Mouse (Mus musculus) left cerebral cortex, adult 2 months (tissue): ENCODE data around the gene Fbxw21. TPM values are rescaled to one million over a fixed set of nuclear protein-coding genes. Genes with fewer than 3 reads are reported as not detected.
"Not testable (repeated sequence)": the region's sequence is repeated elsewhere in the genome, so short reads cannot be mapped to it uniquely, and the experiment has no call there.

Experiments used
- DNase-seq, 2 experiments: peaks; one replicate each; pipeline ENCODE4 v3.0.0; 2021 to 2022; ENCODE audit warnings: low spot score in 2 of 2, mixed read lengths in 1 of 2; ENCODE audit errors: extremely low spot score in 1 of 2
- H3K27ac ChIP-seq: fragments of 200-600 bp; 2 replicates; pipeline ENCODE4 v1.8.1; 2022
- H3K4me3 ChIP-seq: fragments of 200-600 bp; 2 replicates; pipeline ENCODE4 v1.8.1; 2022
- CTCF ChIP-seq: fragments of 200-600 bp; IDR thresholded peaks from 2 replicates; pipeline ENCODE4 v1.8.1; 2022; ENCODE audit warnings: antibody characterized with exemption, mild to moderate bottlenecking, moderate library complexity
- intact Hi-C: fragments of 180-260 bp; cut with DNase I; formaldehyde crosslinking; loops from one replicate; pipeline ENCODE4 v1.15.1; 2025
- long read RNA-seq, 2 experiments: library from polyadenylated mRNA; stranded (forward); transcript quantifications; one replicate each; pipeline ENCODE4 v2.0.0; 2021; ENCODE audit warnings: borderline mapping rate in 2 of 2
- total RNA-seq, 2 experiments: library from RNA; stranded (reverse); gene quantifications; 2 replicates each; pipeline ENCODE4 v1.2.3; 2021

Gene Fbxw21
- total RNA-seq: not detected
- long read RNA-seq, experiment 1: 0 reads
- long read RNA-seq, experiment 2: 0 reads

DNA sequence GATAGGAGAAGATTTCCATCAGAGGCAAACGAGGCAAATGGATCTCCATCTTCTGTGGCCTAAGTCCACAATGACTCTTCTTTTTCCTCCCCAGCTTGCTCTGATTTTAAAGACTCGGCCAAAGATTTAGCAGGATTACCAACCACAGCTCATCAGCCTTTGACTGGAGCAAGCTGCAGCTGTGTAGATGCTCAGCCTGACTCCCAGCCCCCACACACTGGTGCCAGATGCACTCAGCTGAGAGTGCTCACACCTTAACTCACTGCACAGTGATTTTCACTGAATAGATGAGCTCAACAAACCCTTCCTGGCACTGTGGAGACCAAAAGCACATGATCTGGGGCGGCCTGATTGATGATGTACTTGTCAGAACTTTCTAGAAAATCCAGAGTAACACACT, at the start of gene Fbxw21:
TSS of gene Fbxw21 (minus strand) at position 101 of the 400 bp plus-strand sequence.
- intact Hi-C loops: no loop called here
- TF ChIP-seq CTCF: no peak
- DNase-seq: no peak

GRCm38 (mm10) chr9:109201347-109201746, 39.5 kb upstream of the Fbxw21 start:
- H3K27ac ChIP-seq, DNase-seq, intact Hi-C loops, H3K4me3 ChIP-seq: not testable (repeated sequence)

More for the DNA sequence above, at the start of gene Fbxw21:
- H3K27ac ChIP-seq: no peak within 1 kb of the TSS
- H3K4me3 ChIP-seq: no peak within 1 kb of the TSS

DNA sequence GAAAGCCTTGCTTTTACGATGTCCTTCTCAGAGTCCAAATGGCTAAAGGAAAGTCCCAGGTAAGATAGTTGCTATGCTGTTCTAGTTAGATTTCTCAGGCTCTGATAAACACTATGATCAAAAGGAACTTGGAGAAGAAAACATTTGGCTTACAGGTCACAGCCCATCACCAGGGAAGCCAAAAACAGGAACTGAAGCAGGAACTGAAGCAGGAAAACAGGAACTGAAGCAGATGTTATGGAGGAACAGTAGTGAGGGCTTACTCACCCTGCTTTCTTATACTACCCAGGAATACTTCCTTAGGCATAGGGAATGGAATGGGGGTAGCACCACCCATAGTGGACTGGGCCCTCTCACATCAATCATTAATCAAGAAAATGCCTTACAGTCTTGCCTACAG, 38.5 kb upstream of the Fbxw21 start:
- intact Hi-C loops: no loop called here
- no peak overlapping the region for H3K27ac ChIP-seq
- no peak overlapping the region for H3K4me3 ChIP-seq
- no peak for DNase-seq
- no peak for TF ChIP-seq CTCF

DNA sequence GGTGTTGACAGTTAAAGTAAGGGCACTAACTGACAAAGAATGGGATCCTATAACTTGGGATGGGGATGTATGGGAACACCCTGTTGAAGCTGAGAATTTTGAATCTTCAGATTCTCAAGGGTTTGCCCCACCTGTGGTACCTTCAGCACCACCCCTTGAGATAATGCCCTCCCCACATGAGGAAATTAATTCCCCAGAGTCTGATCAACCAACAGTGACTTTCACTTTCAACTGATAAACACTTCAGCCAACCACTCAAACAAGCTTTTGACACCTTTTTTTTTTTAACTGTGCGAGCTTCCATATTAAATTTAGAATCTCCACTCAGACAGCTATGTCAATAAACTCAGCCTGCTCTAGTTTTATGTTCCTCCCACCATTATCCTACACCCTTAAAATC, 37.5 kb upstream of the Fbxw21 start:
- no peak for DNase-seq
- TF ChIP-seq CTCF: no peak
- intact Hi-C loops: no loop called here

GRCm38 (mm10) chr9:109195875-109196274, 34.0 kb upstream of the Fbxw21 start, which contains the start of gene Fbxw13:
Fbxw13 (minus strand) TSS chr9:109195975.
- intact Hi-C loops, DNase-seq, H3K4me3 ChIP-seq, H3K27ac ChIP-seq: not testable (repeated sequence)

More for the DNA sequence above, 37.5 kb upstream of the Fbxw21 start:
- Histone ChIP-seq H3K27ac (no peak overlapping the region), H3K4me3 (no peak overlapping the region)

DNA sequence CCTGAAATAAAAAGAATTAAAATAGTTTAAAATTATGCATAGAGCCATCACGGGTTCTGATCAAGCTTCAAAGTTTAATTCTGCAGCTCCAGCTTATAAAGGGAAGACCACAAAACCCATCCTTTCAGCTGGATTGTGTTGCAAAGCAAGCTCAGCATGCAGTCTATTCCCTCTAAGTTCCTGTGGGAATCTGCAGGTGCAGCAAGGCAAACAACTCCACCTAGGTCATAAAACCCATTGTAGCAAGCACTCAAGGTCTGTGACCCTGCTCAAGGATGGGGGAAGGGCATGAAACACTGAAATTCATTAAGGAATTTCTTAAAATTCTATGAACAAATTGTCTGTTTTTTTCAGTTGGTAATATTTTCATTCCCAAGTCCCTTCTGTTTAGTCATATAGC, 15.4 kb upstream of the Fbxw21 start:
- no peak for DNase-seq
- TF ChIP-seq CTCF: no peak
- Histone ChIP-seq H3K27ac (no peak overlapping the region), H3K4me3 (no peak overlapping the region)
- intact Hi-C loops: no loop called here

GRCm38 (mm10) chr9:109176301-109176700, 14.5 kb upstream of the Fbxw21 start:
- no peak for TF ChIP-seq CTCF
- DNase-seq: no peak
- Histone ChIP-seq H3K27ac (no peak overlapping the region), H3K4me3 (no peak overlapping the region)
- intact Hi-C loops: no loop called here

DNA sequence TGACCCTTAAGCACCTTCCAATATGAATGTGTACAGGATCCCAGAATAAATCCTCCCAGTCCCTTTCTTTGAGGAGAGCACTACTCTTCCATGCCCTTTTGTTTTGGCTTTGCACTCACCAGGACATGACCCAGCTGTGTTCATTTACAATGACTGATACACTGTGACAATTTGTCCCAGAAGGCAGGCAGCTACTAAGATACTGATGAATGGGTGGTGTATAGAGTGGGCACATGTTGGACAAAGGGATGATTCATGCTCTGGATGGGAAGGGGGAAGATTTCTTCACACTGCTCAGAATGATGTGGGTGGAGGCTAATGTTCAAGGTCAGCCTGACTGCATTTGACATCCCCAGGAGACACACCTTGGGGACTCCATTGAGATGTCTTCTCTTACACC, 5.5 kb upstream of the Fbxw21 start:
- no peak for TF ChIP-seq CTCF
- Histone ChIP-seq H3K27ac (no peak overlapping the region), H3K4me3 (no peak overlapping the region)
- no peak for DNase-seq
- intact Hi-C loops: no loop called here

- DNase-seq, H3K27ac ChIP-seq, intact Hi-C loops, H3K4me3 ChIP-seq: not testable (repeated sequence)
- TF ChIP-seq CTCF: peak; percentile 28
Measured at GRCm38 (mm10) chr9:109140414-109140813, 21.4 kb downstream of the Fbxw21 start.

DNA sequence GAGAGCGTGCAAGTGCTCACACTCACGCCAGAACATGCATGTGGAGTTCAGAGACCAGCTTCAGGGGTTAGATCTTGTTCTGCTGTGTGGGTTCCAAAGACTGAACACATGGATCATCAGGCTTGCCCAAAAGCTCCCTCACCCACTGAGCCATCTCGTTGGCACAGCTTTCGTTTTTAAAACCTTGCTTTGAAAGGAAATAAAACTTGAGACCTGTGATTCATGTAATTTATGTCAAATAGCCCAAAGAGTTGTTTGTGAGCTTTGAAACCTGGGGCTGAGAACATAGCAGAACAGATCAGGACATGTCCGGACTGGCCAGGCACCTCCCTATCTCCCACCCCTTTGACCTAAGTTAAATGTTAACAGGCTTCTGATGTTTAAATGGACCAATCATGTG, 31.8 kb downstream of the Fbxw21 start:
- TF ChIP-seq CTCF: no peak
- H3K4me3 ChIP-seq: no peak overlapping the region
- no peak for DNase-seq
- H3K27ac ChIP-seq: no peak overlapping the region
- intact Hi-C loops: no loop called here

DNA sequence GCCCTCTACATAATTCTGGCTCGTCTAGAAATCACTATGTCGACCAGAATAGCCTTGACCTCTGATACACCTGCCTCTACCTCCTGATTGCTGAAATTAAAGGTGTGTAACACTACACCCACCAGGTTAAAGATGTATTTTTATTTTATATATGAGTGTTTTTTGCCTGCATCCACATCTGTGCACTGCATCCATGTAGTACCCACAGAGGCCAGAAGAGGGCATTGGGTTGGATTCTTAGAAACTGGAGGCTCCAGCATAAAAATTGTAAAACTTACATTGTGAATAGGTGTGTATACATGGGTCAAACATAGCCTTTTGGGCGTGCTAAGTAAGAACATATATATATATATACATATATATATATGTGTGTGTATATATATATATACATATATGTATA, 33.6 kb downstream of the Fbxw21 start:
- TF ChIP-seq CTCF: peak; percentile 63
- Histone ChIP-seq H3K27ac (no peak overlapping the region), H3K4me3 (no peak overlapping the region)
- no peak for DNase-seq
- intact Hi-C loops: loop anchor here (10.0 kb wide), 2 partner anchors 707 to 737 kb away; partner anchors contain the start of gene Nme6

GRCm38 (mm10) chr9:109127076-109127475, 34.8 kb downstream of the Fbxw21 start:
- Histone ChIP-seq H3K4me3 (no peak overlapping the region), H3K27ac (no peak overlapping the region)
- intact Hi-C loops: loop anchor here (10.0 kb wide), 2 partner anchors 708 to 738 kb away; partner anchors contain the start of gene Nme6
- no peak for TF ChIP-seq CTCF
- no peak for DNase-seq

DNA sequence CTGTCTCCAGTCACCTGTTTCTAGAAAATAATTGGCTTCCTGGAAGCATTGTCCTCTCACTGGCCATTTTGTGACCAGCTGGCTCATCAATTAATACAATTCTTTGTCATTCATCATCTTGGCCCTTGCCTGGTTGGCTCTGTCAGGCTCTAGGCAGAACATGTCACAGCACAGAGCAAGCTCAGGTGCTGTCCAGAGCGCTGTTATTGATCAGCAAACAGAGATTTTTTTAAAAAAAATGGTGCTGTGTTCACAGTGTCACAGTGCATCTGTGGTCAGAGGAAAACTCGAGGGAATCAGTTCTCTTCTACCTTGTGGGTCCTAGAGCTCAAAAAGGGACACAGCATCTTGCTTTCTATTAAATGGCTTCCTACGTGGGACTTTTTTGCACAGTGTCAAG, 36.4 kb downstream of the Fbxw21 start:
- Histone ChIP-seq H3K4me3 (no peak overlapping the region), H3K27ac (no peak overlapping the region)
- TF ChIP-seq CTCF: no peak
- DNase-seq: no peak
- intact Hi-C loops: loop anchor here (10.0 kb wide), 2 partner anchors 709 to 739 kb away; partner anchors contain the start of gene Nme6
